21 mouse cellular contexts compared by ENCODE assay signal in genomic region chr3:87247292-87247691, GRCm38 (mm10). TPM values are rescaled to one million over a fixed set of nuclear protein-coding genes. Genes with fewer than 3 reads are reported as not detected.
DNase-seq lines count a peak whose midpoint lies in the region; ATAC-seq lines count a peak whose summit lies in the region.
"Had no signal": no experiment of that assay in that cellular context is flagged by ENCODE, and none has a peak within 500 bp of the region (broad histone marks: within the 10 kb centered on the region; RNA-seq: fewer than 3 reads in every experiment).

No protein-coding gene starts in this region.

- no peaks in the 10 kb centered on the region for H3K9me3 ChIP-seq in heart, embryonic 14.5 days (ENCODE audit: control insufficient read depth, low read length)
- H3K9me3 ChIP-seq in kidney, embryonic 16.5 days (ENCODE audit: low read length), result no peaks in the 10 kb centered on the region
- H3K9me3 ChIP-seq: G1E; hindbrain, embryonic 13.5 days; liver, embryonic 12.5 days; midbrain, embryonic 12.5 days; stomach, embryonic 15.5 days had no signal

- no peak for DNase-seq in heart, adult 18-20 months
- DNase-seq in right cerebral cortex, adult 2 months (ENCODE audit: low spot score in 2 of 2), result peak; percentile 23 to 25
- no peak for DNase-seq in right cerebral cortex, postnatal 14 days
- DNase-seq in frontal cortex, postnatal 36 days (ENCODE audit: low spot score in 2 of 2), result peak; percentile 10 to 50
- DNase-seq in thymus, postnatal 25 days, result no peak
- DNase-seq: adrenal gland, adult 2 months; cerebellum, adult 11 months; cerebellum, postnatal 25 days; gastrocnemius, postnatal 14 days; kidney, adult 9 months; lung, embryonic 14.5 days; spleen, adult 18-20 months had no signal

- no peaks in the 10 kb centered on the region for H3K27me3 ChIP-seq in heart, embryonic 14.5 days (ENCODE audit: control insufficient read depth, insufficient read depth, low read length)
- no peaks in the 10 kb centered on the region for H3K27me3 ChIP-seq in kidney, embryonic 16.5 days (ENCODE audit: insufficient read depth, low read length)
- H3K27me3 ChIP-seq: hindbrain, embryonic 13.5 days; liver, embryonic 12.5 days; midbrain, embryonic 12.5 days; stomach, embryonic 15.5 days had no signal

- ATAC-seq in heart, embryonic 14.5 days (ENCODE audit: insufficient number of reproducible peaks, insufficient read depth, low FRiP score, low read depth), result no peak
- no peak for ATAC-seq in kidney, embryonic 16.5 days (ENCODE audit: low FRiP score, low TSS enrichment)
- ATAC-seq: liver, embryonic 12.5 days had no signal

- H3K36me3 ChIP-seq in heart, embryonic 14.5 days (ENCODE audit: control insufficient read depth, insufficient read depth, low read length), result no peaks in the 10 kb centered on the region
- no peaks in the 10 kb centered on the region for H3K36me3 ChIP-seq in kidney, embryonic 16.5 days (ENCODE audit: insufficient read depth, low read length)
- H3K36me3 ChIP-seq: G1E; hindbrain, embryonic 13.5 days; liver, embryonic 12.5 days; midbrain, embryonic 12.5 days; stomach, embryonic 15.5 days had no signal

- H3K9ac ChIP-seq in heart, embryonic 14.5 days (ENCODE audit: low read length), result no peak overlapping the region; the same call in 1 of the 2 replicates
- H3K9ac ChIP-seq in kidney, embryonic 16.5 days (replicated peaks; ENCODE audit: low read length), result no peak overlapping the region
- H3K9ac ChIP-seq: hindbrain, embryonic 13.5 days; liver, embryonic 12.5 days; lung, embryonic 14.5 days; midbrain, embryonic 12.5 days; stomach, embryonic 15.5 days had no signal

- H3K4me3 ChIP-seq in heart, embryonic 14.5 days (ENCODE audit: control insufficient read depth in 1 of 2, insufficient read depth in 1 of 2, low read depth in 1 of 2, low read length in 2 of 2), result no peak overlapping the region
- no peak overlapping the region for H3K4me3 ChIP-seq in kidney, embryonic 16.5 days (ENCODE audit: low read length)
- H3K4me3 ChIP-seq: hindbrain, embryonic 13.5 days; liver, embryonic 12.5 days; midbrain, embryonic 12.5 days; stomach, embryonic 15.5 days had no signal

- H3K27ac ChIP-seq in heart, embryonic 14.5 days (replicated peaks in 1 of 2; ENCODE audit: control insufficient read depth in 1 of 2, insufficient read depth in 1 of 2, low read depth in 2 of 2, low read length in 2 of 2), result peak overlapping the region in 1 of 2 experiments; percentile 37; a peak in 1 of 4 replicates
- H3K27ac ChIP-seq in kidney, embryonic 16.5 days (ENCODE audit: low read length), result no peak overlapping the region
- H3K27ac ChIP-seq: hindbrain, embryonic 13.5 days; liver, embryonic 12.5 days; macrophage; midbrain, embryonic 12.5 days; stomach, embryonic 15.5 days had no signal

- WGBS in heart, embryonic 14.5 days, result 18% methylated on average over 3 of the region's 3 CpGs
- 75% methylated on average over 3 of the region's 3 CpGs for WGBS in kidney, embryonic 16.5 days

- peak overlapping the region; percentile 37 for H3K4me2 ChIP-seq in heart, embryonic 14.5 days (ENCODE audit: low read length)
- no peak overlapping the region for H3K4me2 ChIP-seq in kidney, embryonic 16.5 days (replicated peaks; ENCODE audit: low read depth, low read length)
- H3K4me2 ChIP-seq: heart, embryonic 11.5 days; hindbrain, embryonic 13.5 days; liver, embryonic 12.5 days; lung, embryonic 14.5 days; midbrain, embryonic 12.5 days; stomach, embryonic 15.5 days had no signal

- H3K4me1 ChIP-seq in heart, embryonic 14.5 days (ENCODE audit: control insufficient read depth in 2 of 2, insufficient read depth in 2 of 2, low read length in 2 of 2), result peaks cover 2 to 9% of the 10 kb centered on the region in 2 experiments; a peak in 2 of 4 replicates
- H3K4me1 ChIP-seq in kidney, embryonic 16.5 days (ENCODE audit: insufficient read depth, low read length), result no peaks in the 10 kb centered on the region
- H3K4me1 ChIP-seq: hindbrain, embryonic 13.5 days; liver, embryonic 12.5 days; midbrain, embryonic 12.5 days; stomach, embryonic 15.5 days had no signal

RNA-seq across cellular contexts. Expression of gene Fcrls, which starts 16.2 kb away (rescaled TPM):
- 6.6 and 8.2 TPM in 2 replicates for polyA plus RNA-seq in heart, embryonic 14.5 days (2014; fragmentation: Nextera tagmentation; extraction: Ambion mirVana)
- total RNA-seq in heart, adult 18-20 months (2021), result 1 to 10 TPM; 6.3 to 7.0 TPM
- polyA plus RNA-seq in kidney, embryonic 16.5 days (2015; fragmentation: Nextera tagmentation; extraction: Ambion mirVana), result 5.4 and 5.6 TPM in 2 replicates
- total RNA-seq: G1E had no signal
- polyA plus RNA-seq: G1E had no signal

Comparison
In these comparisons a context has a peak if more than half of its experiments do, and no peak if none do; other contexts are left out.
1. DNase-seq: peak in right cerebral cortex, adult 2 months (2 of 2) and frontal cortex, postnatal 36 days (2 of 2); none in heart, adult 18-20 months (0 of 2), right cerebral cortex, postnatal 14 days (single experiment) and thymus, postnatal 25 days (single experiment).